Mouse (Mus musculus) limb, embryonic 10.5 days (tissue): ENCODE measurements around the gene Gmpr. TPM values are rescaled to one million over a fixed set of nuclear protein-coding genes. Genes with fewer than 3 reads are reported as not detected.

Experiments
- DNase-seq: peaks from one replicate; pipeline ENCODE4 v3.0.0-alpha.2; 2017; ENCODE audit warnings: low spot score
- H3K27ac ChIP-seq: fragments of 300-500 bp; sonication (generic); 2 replicates; pipeline ENCODE4 v1.5.1; 2016; ENCODE audit warnings: mild to moderate bottlenecking
- H3K27me3 ChIP-seq: fragments of 300-500 bp; sonication (generic); 2 replicates; pipeline ENCODE4 v1.6.1; 2016; ENCODE audit warnings: low read depth, mild to moderate bottlenecking; ENCODE audit not compliant: poor library complexity, severe bottlenecking
- H3K36me3 ChIP-seq: fragments of 300-500 bp; sonication (generic); 2 replicates; pipeline ENCODE4 v1.6.1; 2016; ENCODE audit warnings: mild to moderate bottlenecking, moderate library complexity
- H3K4me1 ChIP-seq: fragments of 300-500 bp; sonication (generic); 2 replicates; pipeline ENCODE4 v1.6.1; 2016
- H3K4me3 ChIP-seq: fragments of 300-500 bp; sonication (generic); 2 replicates; pipeline ENCODE4 v1.5.1; 2016; ENCODE audit warnings: mild to moderate bottlenecking, moderate library complexity
- H3K9me3 ChIP-seq: fragments of 300-500 bp; sonication (generic); replicated peaks from 2 replicates; pipeline ENCODE4 v1.6.1; 2016; ENCODE audit warnings: mild to moderate bottlenecking
- WGBS: fragments of 180-500 bp; shearing (Covaris S2); methylation state at CpG from one replicate; pipeline ENCODE4 v1.1.7; 2016; 5-methylcytosine and 5-hydroxymethylcytosine counted together
- polyA plus RNA-seq: library from polyadenylated mRNA; unstranded; fragments of >200 nt; fragmentation: Nextera tagmentation; extraction: Ambion mirVana; gene quantifications from 2 replicates; pipeline ENCODE4 v1.2.1, GENCODE M21; 2016

The Gmpr gene
- polyA plus RNA-seq, 1 experiment from 2014 or later = 25.2 TPM

DNA sequence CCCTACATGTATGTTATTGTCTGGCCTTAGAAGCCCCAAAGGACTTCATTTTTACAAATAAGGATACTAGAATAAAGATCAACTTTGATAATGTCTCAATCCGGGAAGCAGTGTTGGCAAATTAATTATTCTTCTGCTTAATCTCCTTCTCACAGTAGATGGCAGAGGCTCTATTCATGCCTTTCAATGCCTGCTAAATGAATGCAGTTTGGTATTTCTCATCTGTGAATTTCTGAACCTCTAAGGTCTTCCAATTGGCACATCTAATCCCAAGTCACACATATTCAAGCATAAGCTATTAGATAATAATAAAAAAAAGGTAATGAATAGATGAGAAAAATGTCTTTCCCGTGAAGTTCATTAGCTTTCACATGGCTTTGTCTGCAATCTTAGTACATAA lies 92.6 kb downstream of the Gmpr start:
- no peaks in the 10 kb centered on the region for H3K27me3 ChIP-seq
- 97% methylated on average over 2 of the region's 2 CpGs for WGBS
- no peaks in the 10 kb centered on the region for H3K4me1 ChIP-seq
- H3K27ac ChIP-seq = no peak overlapping the region
- H3K4me3 ChIP-seq = no peak overlapping the region
- H3K9me3 ChIP-seq = no peaks in the 10 kb centered on the region
- DNase-seq = no peak
- no peaks in the 10 kb centered on the region for H3K36me3 ChIP-seq

DNA sequence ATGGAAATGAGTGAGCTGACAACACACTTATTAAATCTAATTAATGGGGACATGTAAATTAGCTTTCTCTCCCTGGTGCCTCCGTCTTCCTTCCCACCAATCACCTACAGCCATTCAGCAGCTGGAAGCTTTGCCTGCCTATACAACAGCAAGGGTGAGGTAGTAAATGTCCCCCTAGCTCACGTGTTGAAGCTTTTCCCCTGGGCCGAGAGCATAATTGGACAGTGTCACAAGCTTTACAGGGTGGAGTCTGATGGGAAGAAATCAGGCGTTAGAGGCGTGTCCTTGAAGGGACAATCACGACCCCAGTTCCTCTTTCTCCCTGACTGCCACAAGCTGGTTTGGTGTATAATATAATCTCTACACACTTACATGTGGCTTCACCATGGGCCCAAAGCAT lies 93.2 kb downstream of the Gmpr start:
- no peak for DNase-seq
- Histone ChIP-seq H3K4me1 (no peaks in the 10 kb centered on the region), H3K27me3 (no peaks in the 10 kb centered on the region), H3K27ac (no peak overlapping the region), H3K4me3 (no peak overlapping the region), H3K9me3 (no peaks in the 10 kb centered on the region), H3K36me3 (no peaks in the 10 kb centered on the region)
- WGBS = 64% methylated on average over 6 of the region's 6 CpGs

Other genes with a start within 250 kb of the Gmpr start
- gene Mylip, start 117.7 kb upstream of the Gmpr start, polyA plus RNA-seq = 10.0 and 17.1 TPM in 2 replicates